Mouse (Mus musculus) liver, adult 10 weeks (tissue): ENCODE data around the gene Lrif1. TPM values are rescaled to one million over a fixed set of nuclear protein-coding genes. Genes with fewer than 3 reads are reported as not detected.

Source experiments
- polyA plus RNA-seq: library from polyadenylated mRNA; stranded (reverse); fragments of 350-450 nt; fragmentation: Illumina TruSeq; extraction: RNeasy Lipid Tissue Mini Kit (QIAGEN cat#74804); gene quantifications from one replicate; pipeline ENCODE4 v1.2.3, GENCODE M21; 2014; ENCODE audit warnings: low read depth, low replicate concordance

Lrif1 gene
- polyA plus RNA-seq = 30.5 TPM

GRCm38 (mm10) chr3:106684830-106685229, at the start of gene Lrif1:
Gene Lrif1, plus strand, starts transcription at chr3:106684987.

Other genes with a start within 250 kb of the Lrif1 start
- gene Dennd2d, start 202.6 kb upstream of the Lrif1 start, polyA plus RNA-seq = 10.5 TPM
- 343 TPM for gene Dram2, start 137.2 kb upstream of the Lrif1 start, polyA plus RNA-seq
- 272 TPM for gene Cept1, start 137.2 kb upstream of the Lrif1 start, polyA plus RNA-seq
- gene Cd53, start 105.2 kb downstream of the Lrif1 start, polyA plus RNA-seq = 23.1 TPM
- gene Olfr266, start 141.3 kb downstream of the Lrif1 start, polyA plus RNA-seq = not detected